Mouse (Mus musculus): ENCODE data around the gene Sik2. TPM values are rescaled to one million over a fixed set of nuclear protein-coding genes. Genes with fewer than 3 reads are reported as not detected.

Gene Sik2
- polyA plus RNA-seq, 1 experiment from 2014 or later: 16.1 TPM

DNA sequence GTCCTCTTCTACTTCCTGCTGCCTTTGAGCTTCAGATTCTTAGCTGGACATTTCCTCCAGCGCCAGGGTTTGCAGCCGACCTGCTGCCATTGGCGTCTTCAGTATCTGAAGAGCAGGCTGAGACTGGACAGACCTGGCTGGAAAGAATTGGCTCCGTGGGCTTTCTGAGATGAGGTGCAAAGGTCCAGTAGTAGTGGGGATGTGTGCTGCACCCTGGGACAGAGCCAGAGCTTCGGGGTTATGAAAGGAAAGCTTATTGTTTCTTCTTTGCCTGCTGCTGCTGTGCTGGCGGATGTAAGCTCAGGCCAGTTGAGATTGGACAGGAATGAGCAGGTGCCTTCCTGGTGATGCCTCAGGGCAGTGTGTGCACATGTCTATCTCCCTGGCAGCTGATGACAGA lies 134.8 kb downstream of the Sik2 start:
- H3K9ac ChIP-seq (replicated peaks; ENCODE audit: low read depth, low read length): no peak overlapping the region
- H3K4me3 ChIP-seq (ENCODE audit: low read depth, low read length): no peak overlapping the region
- H3K4me1 ChIP-seq (ENCODE audit: control insufficient read depth, insufficient read depth, low read length): no peaks in the 10 kb centered on the region
- H3K9me3 ChIP-seq (ENCODE audit: control insufficient read depth, low read length): no peaks in the 10 kb centered on the region
- no peak for ATAC-seq (ENCODE audit: low read depth)
- peaks cover 12% of the 10 kb centered on the region; the same call in 1 of the 2 replicates for H3K36me3 ChIP-seq (ENCODE audit: control insufficient read depth, insufficient read depth, low read length)
- no peak overlapping the region for H3K4me2 ChIP-seq (ENCODE audit: low read depth, low read length)
- H3K27ac ChIP-seq (ENCODE audit: low read depth, low read length): no peak overlapping the region
- H3K27me3 ChIP-seq (ENCODE audit: control insufficient read depth, insufficient read depth, low read length): no peaks in the 10 kb centered on the region
- WGBS: 80% methylated on average over 6 of the region's 6 CpGs

GRCm38 (mm10) chr9:50873210-50873609 lies 135.7 kb downstream of the Sik2 start:
- H3K27ac ChIP-seq (ENCODE audit: low read depth, low read length): no peak overlapping the region
- peaks cover 11% of the 10 kb centered on the region; the same call in 1 of the 2 replicates for H3K36me3 ChIP-seq (ENCODE audit: control insufficient read depth, insufficient read depth, low read length)
- ATAC-seq (ENCODE audit: low read depth): no peak
- H3K27me3 ChIP-seq (ENCODE audit: control insufficient read depth, insufficient read depth, low read length): no peaks in the 10 kb centered on the region
- no peak overlapping the region for H3K4me2 ChIP-seq (ENCODE audit: low read depth, low read length)
- H3K4me1 ChIP-seq (ENCODE audit: control insufficient read depth, insufficient read depth, low read length): no peaks in the 10 kb centered on the region
- no peak overlapping the region for H3K4me3 ChIP-seq (ENCODE audit: low read depth, low read length)
- H3K9ac ChIP-seq (replicated peaks; ENCODE audit: low read depth, low read length): no peak overlapping the region
- WGBS: 93% methylated on average over 9 of the region's 9 CpGs
- H3K9me3 ChIP-seq (ENCODE audit: control insufficient read depth, low read length): no peaks in the 10 kb centered on the region

DNA sequence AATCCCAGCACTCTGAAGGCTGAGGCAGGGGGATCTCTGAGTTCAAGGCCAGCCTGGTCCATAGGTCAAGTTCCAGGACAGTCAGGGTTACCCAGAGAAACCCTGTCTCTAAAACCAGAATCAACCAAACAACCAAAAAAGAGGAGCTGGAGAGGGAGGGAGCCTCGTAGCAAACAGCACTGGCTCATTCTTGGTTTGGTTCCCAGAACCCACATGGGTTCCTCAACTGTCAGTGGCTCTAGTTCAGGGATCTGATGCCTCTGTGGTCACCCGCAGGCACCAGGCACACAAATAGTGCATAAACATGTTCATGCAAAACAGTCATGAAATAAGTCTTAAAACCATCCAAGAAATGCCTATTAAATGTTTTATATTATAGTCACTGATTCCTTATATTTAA lies 140.7 kb downstream of the Sik2 start:
- peaks cover 33% of the 10 kb centered on the region for H3K36me3 ChIP-seq (ENCODE audit: control insufficient read depth, insufficient read depth, low read length)
- H3K9ac ChIP-seq (replicated peaks; ENCODE audit: low read depth, low read length): no peak overlapping the region
- no peaks in the 10 kb centered on the region for H3K27me3 ChIP-seq (ENCODE audit: control insufficient read depth, insufficient read depth, low read length)
- WGBS: 85% methylated on average over 2 of the region's 2 CpGs
- no peak overlapping the region for H3K27ac ChIP-seq (ENCODE audit: low read depth, low read length)
- no peak for ATAC-seq (ENCODE audit: low read depth)
- no peaks in the 10 kb centered on the region for H3K4me1 ChIP-seq (ENCODE audit: control insufficient read depth, insufficient read depth, low read length)
- no peak overlapping the region for H3K4me2 ChIP-seq (ENCODE audit: low read depth, low read length)
- no peak overlapping the region for H3K4me3 ChIP-seq (ENCODE audit: low read depth, low read length)
- no peaks in the 10 kb centered on the region for H3K9me3 ChIP-seq (ENCODE audit: control insufficient read depth, low read length)

DNA sequence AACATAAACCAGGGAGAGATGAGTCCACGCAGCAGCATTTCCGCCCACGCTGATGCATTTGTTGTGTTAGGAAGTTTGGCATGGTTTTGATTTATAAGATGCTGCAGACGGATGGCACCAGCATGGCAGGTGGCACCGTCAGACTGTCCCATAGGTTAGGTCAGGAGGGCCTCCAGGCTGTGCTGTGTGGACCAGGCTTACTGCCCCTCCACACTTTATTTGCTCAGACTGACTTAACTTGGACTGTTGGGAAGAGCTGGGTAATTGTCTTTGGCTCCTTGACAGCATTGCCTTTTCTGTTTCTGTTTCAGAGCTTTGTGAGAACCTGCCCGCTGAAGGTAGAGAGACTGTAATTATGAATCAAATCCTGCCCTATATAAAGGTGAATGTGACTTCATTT lies 141.9 kb downstream of the Sik2 start:
- H3K36me3 ChIP-seq (ENCODE audit: control insufficient read depth, insufficient read depth, low read length): peaks cover 43% of the 10 kb centered on the region
- no peak overlapping the region for H3K4me3 ChIP-seq (ENCODE audit: low read depth, low read length)
- no peak overlapping the region for H3K27ac ChIP-seq (ENCODE audit: low read depth, low read length)
- ATAC-seq (ENCODE audit: low read depth): no peak
- WGBS: 96% methylated on average over 6 of the region's 6 CpGs
- H3K27me3 ChIP-seq (ENCODE audit: control insufficient read depth, insufficient read depth, low read length): no peaks in the 10 kb centered on the region
- H3K4me2 ChIP-seq (ENCODE audit: low read depth, low read length): no peak overlapping the region
- no peaks in the 10 kb centered on the region for H3K9me3 ChIP-seq (ENCODE audit: control insufficient read depth, low read length)
- no peak overlapping the region for H3K9ac ChIP-seq (replicated peaks; ENCODE audit: low read depth, low read length)
- no peaks in the 10 kb centered on the region for H3K4me1 ChIP-seq (ENCODE audit: control insufficient read depth, insufficient read depth, low read length)

GRCm38 (mm10) chr9:50865803-50866202 lies 143.1 kb downstream of the Sik2 start:
- Histone ChIP-seq H3K4me1 (ENCODE audit: control insufficient read depth, insufficient read depth, low read length) (no peaks in the 10 kb centered on the region), H3K4me3 (ENCODE audit: low read depth, low read length) (no peak overlapping the region), H3K36me3 (ENCODE audit: control insufficient read depth, insufficient read depth, low read length) (peaks cover 43% of the 10 kb centered on the region), H3K27me3 (ENCODE audit: control insufficient read depth, insufficient read depth, low read length) (no peaks in the 10 kb centered on the region), H3K4me2 (ENCODE audit: low read depth, low read length) (no peak overlapping the region), H3K27ac (ENCODE audit: low read depth, low read length) (no peak overlapping the region), H3K9ac (replicated peaks; ENCODE audit: low read depth, low read length) (no peak overlapping the region), H3K9me3 (ENCODE audit: control insufficient read depth, low read length) (no peaks in the 10 kb centered on the region)
- WGBS: 91% methylated on average over 8 of the region's 8 CpGs
- ATAC-seq (ENCODE audit: low read depth): no peak

GRCm38 (mm10) chr9:50864877-50865276 lies 144.0 kb downstream of the Sik2 start:
- Histone ChIP-seq H3K4me3 (ENCODE audit: low read depth, low read length) (no peak overlapping the region), H3K36me3 (ENCODE audit: control insufficient read depth, insufficient read depth, low read length) (peaks cover 43% of the 10 kb centered on the region), H3K4me1 (ENCODE audit: control insufficient read depth, insufficient read depth, low read length) (no peaks in the 10 kb centered on the region), H3K27ac (ENCODE audit: low read depth, low read length) (no peak overlapping the region), H3K9me3 (ENCODE audit: control insufficient read depth, low read length) (no peaks in the 10 kb centered on the region), H3K27me3 (ENCODE audit: control insufficient read depth, insufficient read depth, low read length) (no peaks in the 10 kb centered on the region), H3K9ac (replicated peaks; ENCODE audit: low read depth, low read length) (no peak overlapping the region), H3K4me2 (ENCODE audit: low read depth, low read length) (no peak overlapping the region)
- ATAC-seq (ENCODE audit: low read depth): no peak
- 95% methylated on average over 5 of the region's 5 CpGs for WGBS

- Histone ChIP-seq H3K9ac (replicated peaks; ENCODE audit: low read depth, low read length) (no peak overlapping the region), H3K27ac (ENCODE audit: low read depth, low read length) (no peak overlapping the region), H3K4me2 (ENCODE audit: low read depth, low read length) (no peak overlapping the region), H3K4me3 (ENCODE audit: low read depth, low read length) (no peak overlapping the region), H3K36me3 (ENCODE audit: control insufficient read depth, insufficient read depth, low read length) (peaks cover 40% of the 10 kb centered on the region), H3K4me1 (ENCODE audit: control insufficient read depth, insufficient read depth, low read length) (no peaks in the 10 kb centered on the region), H3K9me3 (ENCODE audit: control insufficient read depth, low read length) (no peaks in the 10 kb centered on the region), H3K27me3 (ENCODE audit: control insufficient read depth, insufficient read depth, low read length) (no peaks in the 10 kb centered on the region)
- 95% methylated on average over 4 of the region's 4 CpGs for WGBS
- no peak for ATAC-seq (ENCODE audit: low read depth)
Measured at GRCm38 (mm10) chr9:50863824-50864223, 145.0 kb downstream of the Sik2 start.

DNA sequence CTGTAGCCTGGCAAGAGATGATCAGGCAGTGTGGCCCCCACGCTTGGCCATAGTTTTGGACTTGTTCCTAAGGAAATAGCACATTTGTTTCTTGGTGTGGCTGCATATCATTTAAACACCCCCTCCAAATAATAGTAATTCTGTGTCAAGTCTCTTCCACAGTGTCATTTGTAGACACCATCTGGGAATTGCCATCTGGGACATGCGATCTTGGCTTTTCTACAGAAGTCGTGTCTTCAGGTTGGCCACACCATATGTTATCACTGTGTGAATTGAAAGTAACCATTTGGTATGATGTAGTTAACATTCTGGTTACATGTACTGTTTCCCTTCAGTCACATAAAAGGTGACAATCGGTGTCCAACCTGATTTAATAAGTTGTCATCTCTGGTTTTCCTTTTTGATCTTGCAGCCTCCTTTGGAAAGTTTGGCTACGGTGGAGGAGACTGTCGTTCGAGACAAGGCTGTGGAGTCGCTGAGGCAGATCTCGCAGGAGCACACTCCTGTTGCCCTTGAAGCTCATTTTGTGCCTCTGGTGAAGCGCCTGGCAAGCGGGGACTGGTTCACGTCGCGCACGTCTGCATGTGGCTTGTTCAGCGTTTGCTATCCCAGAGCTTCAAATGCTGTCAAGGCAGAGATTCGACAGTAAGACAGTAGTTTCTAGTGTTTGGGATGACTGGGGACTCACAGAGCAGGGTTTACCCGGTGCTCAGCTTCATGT lies 147.6 kb downstream of the Sik2 start:
- no peak overlapping the region for H3K4me2 ChIP-seq (ENCODE audit: low read depth, low read length)
- ATAC-seq (ENCODE audit: low read depth): no peak
- 94% methylated on average over 18 of the region's 18 CpGs for WGBS
- no peaks in the 10 kb centered on the region for H3K9me3 ChIP-seq (ENCODE audit: control insufficient read depth, low read length)
- peaks cover 3% of the 10 kb centered on the region; the same call in 1 of the 2 replicates for H3K4me1 ChIP-seq (ENCODE audit: control insufficient read depth, insufficient read depth, low read length)
- H3K27ac ChIP-seq (ENCODE audit: low read depth, low read length): no peak overlapping the region
- no peak overlapping the region for H3K4me3 ChIP-seq (ENCODE audit: low read depth, low read length)
- peaks cover 22% of the 10 kb centered on the region for H3K36me3 ChIP-seq (ENCODE audit: control insufficient read depth, insufficient read depth, low read length)
- no peaks in the 10 kb centered on the region for H3K27me3 ChIP-seq (ENCODE audit: control insufficient read depth, insufficient read depth, low read length)
- H3K9ac ChIP-seq (replicated peaks; ENCODE audit: low read depth, low read length): no peak overlapping the region

DNA sequence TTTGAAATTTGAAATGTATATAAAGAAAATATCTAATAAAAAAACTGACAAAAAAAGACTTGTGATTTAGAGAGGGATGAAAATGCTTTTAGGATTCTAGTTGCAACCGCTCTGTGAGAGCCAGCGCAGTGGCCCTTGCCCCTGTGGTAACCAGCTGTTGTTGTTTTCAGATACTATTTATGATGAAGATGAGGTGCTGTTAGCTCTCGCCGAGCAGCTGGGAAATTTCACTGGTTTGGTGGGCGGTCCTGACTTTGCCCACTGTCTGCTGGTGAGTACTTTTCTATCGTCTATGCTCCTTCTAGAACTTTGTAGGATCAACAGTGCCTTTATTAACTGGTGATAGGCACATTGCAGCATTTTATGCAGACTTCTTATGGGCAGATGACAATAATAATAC lies 150.2 kb downstream of the Sik2 start:
- WGBS: 92% methylated on average over 6 of the region's 6 CpGs
- no peak for ATAC-seq (ENCODE audit: low read depth)
- Histone ChIP-seq H3K36me3 (ENCODE audit: control insufficient read depth, insufficient read depth, low read length) (peaks cover 15% of the 10 kb centered on the region), H3K9ac (replicated peaks; ENCODE audit: low read depth, low read length) (no peak overlapping the region), H3K4me3 (ENCODE audit: low read depth, low read length) (no peak overlapping the region), H3K27me3 (ENCODE audit: control insufficient read depth, insufficient read depth, low read length) (no peaks in the 10 kb centered on the region), H3K27ac (ENCODE audit: low read depth, low read length) (no peak overlapping the region), H3K4me1 (ENCODE audit: control insufficient read depth, insufficient read depth, low read length) (peaks cover 3% of the 10 kb centered on the region; the same call in 1 of the 2 replicates), H3K4me2 (ENCODE audit: low read depth, low read length) (no peak overlapping the region), H3K9me3 (ENCODE audit: control insufficient read depth, low read length) (no peaks in the 10 kb centered on the region)

All from neural tube, embryonic 14.5 days (tissue).